Mouse (Mus musculus): ENCODE measurements at regions not wholly inside any gene's neighbourhood (a gene's known extent, or its start where the extent isn't known, plus 50 kb on each side); places are given as distances from the start of the nearest gene placed in this dataset.

DNA sequence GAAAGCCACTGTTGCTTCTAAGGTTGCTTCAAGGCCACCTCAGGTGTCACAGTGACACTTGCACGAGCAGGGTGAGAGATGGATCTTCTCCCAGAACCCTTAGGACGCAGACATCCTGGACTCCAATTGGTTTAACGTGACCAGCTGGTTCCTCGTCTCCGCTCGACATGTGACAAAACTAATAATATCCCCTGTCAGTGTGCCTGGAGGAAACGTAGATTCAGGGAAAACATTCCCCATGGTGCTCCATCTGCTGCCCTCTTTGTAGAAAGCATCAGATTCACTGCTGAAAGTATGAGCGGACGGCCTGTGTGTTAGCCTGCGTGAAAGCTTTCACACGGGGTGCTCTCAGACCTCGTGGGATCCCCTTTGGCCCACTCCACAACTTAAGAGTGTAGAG is 390.0 kb upstream of the Slc35b3 start:
- Histone ChIP-seq H3K27ac (ENCODE audit: insufficient read depth, low read length) (no peak overlapping the region), H3K9ac (ENCODE audit: low read depth, poor library complexity, severe bottlenecking) (no peak overlapping the region), H3K36me3 (ENCODE audit: control insufficient read depth, insufficient read depth, low read length, poor library complexity, severe bottlenecking) (no peaks in the 10 kb centered on the region), H3K27me3 (ENCODE audit: control insufficient read depth, insufficient read depth, low read length, poor library complexity, severe bottlenecking) (no peaks in the 10 kb centered on the region), H3K9me3 (replicated peaks; ENCODE audit: control insufficient read depth, insufficient read depth, low read length, poor library complexity, severe bottlenecking) (no peaks in the 10 kb centered on the region), H3K4me1 (ENCODE audit: control insufficient read depth, insufficient read depth, low read length) (no peaks in the 10 kb centered on the region), H3K4me3 (ENCODE audit: low read depth, low read length) (no peak overlapping the region)
- TF ChIP-seq EP300 (IDR thresholded peaks at IDR 0.05; ENCODE audit: insufficient read depth, low read depth, low read length): no peak
- TF ChIP-seq POLR2A (IDR thresholded peaks at IDR 0.05; ENCODE audit: insufficient read depth, low read length): no peak
- TF ChIP-seq CTCF (IDR thresholded peaks at IDR 0.05; ENCODE audit: low read depth, low read length): no peak

DNA sequence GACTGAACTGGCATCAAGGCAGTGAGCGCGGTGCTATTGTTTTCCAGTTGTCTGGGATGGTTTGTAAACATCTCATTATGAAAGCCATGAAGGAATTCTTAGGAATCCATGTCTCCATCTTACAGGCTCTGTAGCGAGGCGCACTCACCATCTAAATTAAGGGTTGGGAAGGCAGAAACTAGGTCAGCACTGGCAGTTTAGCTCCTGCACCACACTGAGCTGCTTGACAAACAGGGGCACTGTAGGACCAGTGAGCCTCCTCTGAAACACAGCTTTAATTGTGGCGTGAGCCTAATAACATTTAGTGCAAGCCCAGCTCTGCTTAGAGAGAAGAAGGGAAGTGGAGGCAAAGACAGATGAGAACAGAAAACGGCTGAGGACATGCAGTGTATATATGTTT is 387.1 kb upstream of the Slc35b3 start:
- no peaks in the 10 kb centered on the region for H3K36me3 ChIP-seq (ENCODE audit: control insufficient read depth, insufficient read depth, low read length, poor library complexity, severe bottlenecking)
- H3K9me3 ChIP-seq (replicated peaks; ENCODE audit: control insufficient read depth, insufficient read depth, low read length, poor library complexity, severe bottlenecking): no peaks in the 10 kb centered on the region
- H3K4me1 ChIP-seq (ENCODE audit: control insufficient read depth, insufficient read depth, low read length): no peaks in the 10 kb centered on the region

DNA sequence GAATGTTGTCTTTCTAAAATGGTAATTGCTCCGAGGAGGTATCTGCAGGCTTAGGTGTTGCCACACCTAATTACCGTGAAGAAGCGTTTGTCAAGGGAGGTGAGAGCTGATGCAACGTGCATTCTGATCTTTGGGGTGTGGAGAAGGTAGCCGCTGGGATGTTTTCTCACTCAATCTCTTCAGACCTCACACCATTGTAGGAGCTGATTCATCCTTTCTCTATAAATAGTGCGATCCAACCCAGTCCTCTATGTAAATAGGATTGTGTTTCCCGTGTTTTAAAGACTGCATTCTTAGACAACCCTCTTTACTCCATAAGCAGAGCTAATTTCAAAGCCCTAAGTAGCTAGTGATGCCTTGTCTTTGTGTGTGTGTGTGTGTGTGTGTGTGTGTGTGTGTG is 374.2 kb upstream of the Slc35b3 start:
- H3K36me3 ChIP-seq (ENCODE audit: control insufficient read depth, insufficient read depth, low read length, poor library complexity, severe bottlenecking): no peaks in the 10 kb centered on the region
- TF ChIP-seq CTCF (IDR thresholded peaks at IDR 0.05; ENCODE audit: low read depth, low read length) (no peak), EP300 (IDR thresholded peaks at IDR 0.05; ENCODE audit: insufficient read depth, low read depth, low read length) (no peak), POLR2A (IDR thresholded peaks at IDR 0.05; ENCODE audit: insufficient read depth, low read length) (no peak)
- no peak overlapping the region for H3K4me3 ChIP-seq (ENCODE audit: low read depth, low read length)
- no peaks in the 10 kb centered on the region for H3K4me1 ChIP-seq (ENCODE audit: control insufficient read depth, insufficient read depth, low read length)
- no peaks in the 10 kb centered on the region for H3K9me3 ChIP-seq (replicated peaks; ENCODE audit: control insufficient read depth, insufficient read depth, low read length, poor library complexity, severe bottlenecking)
- H3K27ac ChIP-seq (ENCODE audit: insufficient read depth, low read length): no peak overlapping the region
- no peaks in the 10 kb centered on the region for H3K27me3 ChIP-seq (ENCODE audit: control insufficient read depth, insufficient read depth, low read length, poor library complexity, severe bottlenecking)
- H3K9ac ChIP-seq (ENCODE audit: low read depth, poor library complexity, severe bottlenecking): no peak overlapping the region

More for the DNA sequence above, 387.1 kb upstream of the Slc35b3 start:
- TF ChIP-seq CTCF (IDR thresholded peaks at IDR 0.05; ENCODE audit: low read depth, low read length) (no peak), POLR2A (IDR thresholded peaks at IDR 0.05; ENCODE audit: insufficient read depth, low read length) (no peak), EP300 (IDR thresholded peaks at IDR 0.05; ENCODE audit: insufficient read depth, low read depth, low read length) (no peak)
- no peak overlapping the region for H3K9ac ChIP-seq (ENCODE audit: low read depth, poor library complexity, severe bottlenecking)
- no peak overlapping the region for H3K4me3 ChIP-seq (ENCODE audit: low read depth, low read length)
- H3K27ac ChIP-seq (ENCODE audit: insufficient read depth, low read length): no peak overlapping the region
- H3K27me3 ChIP-seq (ENCODE audit: control insufficient read depth, insufficient read depth, low read length, poor library complexity, severe bottlenecking): no peaks in the 10 kb centered on the region

DNA sequence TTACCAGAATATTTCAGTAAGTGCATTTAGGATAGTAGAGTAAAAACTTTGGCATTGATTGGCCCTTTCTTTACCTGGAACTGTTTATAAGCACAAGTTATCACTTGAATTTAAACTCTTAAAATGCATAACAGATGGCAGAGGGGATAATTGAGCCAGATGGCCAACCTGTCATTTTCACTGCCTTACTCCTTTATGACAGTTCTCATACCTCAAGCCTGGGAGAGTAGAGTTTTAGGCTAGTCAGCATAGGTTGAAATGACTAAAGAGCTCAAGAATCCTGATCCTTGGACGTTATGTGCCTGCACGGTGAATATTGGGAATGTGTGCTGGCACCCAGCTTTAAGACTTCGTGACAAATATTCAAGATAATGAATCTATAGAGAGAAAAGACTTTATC is 369.1 kb upstream of the Slc35b3 start:
- no peaks in the 10 kb centered on the region for H3K36me3 ChIP-seq (ENCODE audit: control insufficient read depth, insufficient read depth, low read length, poor library complexity, severe bottlenecking)
- H3K27ac ChIP-seq (ENCODE audit: insufficient read depth, low read length): no peak overlapping the region
- H3K9ac ChIP-seq (ENCODE audit: low read depth, poor library complexity, severe bottlenecking): no peak overlapping the region
- H3K4me3 ChIP-seq (ENCODE audit: low read depth, low read length): no peak overlapping the region
- TF ChIP-seq CTCF (IDR thresholded peaks at IDR 0.05; ENCODE audit: low read depth, low read length) (no peak), POLR2A (IDR thresholded peaks at IDR 0.05; ENCODE audit: insufficient read depth, low read length) (no peak), EP300 (IDR thresholded peaks at IDR 0.05; ENCODE audit: insufficient read depth, low read depth, low read length) (no peak)
- H3K27me3 ChIP-seq (ENCODE audit: control insufficient read depth, insufficient read depth, low read length, poor library complexity, severe bottlenecking): no peaks in the 10 kb centered on the region
- no peaks in the 10 kb centered on the region for H3K9me3 ChIP-seq (replicated peaks; ENCODE audit: control insufficient read depth, insufficient read depth, low read length, poor library complexity, severe bottlenecking)
- H3K4me1 ChIP-seq (ENCODE audit: control insufficient read depth, insufficient read depth, low read length): no peaks in the 10 kb centered on the region

DNA sequence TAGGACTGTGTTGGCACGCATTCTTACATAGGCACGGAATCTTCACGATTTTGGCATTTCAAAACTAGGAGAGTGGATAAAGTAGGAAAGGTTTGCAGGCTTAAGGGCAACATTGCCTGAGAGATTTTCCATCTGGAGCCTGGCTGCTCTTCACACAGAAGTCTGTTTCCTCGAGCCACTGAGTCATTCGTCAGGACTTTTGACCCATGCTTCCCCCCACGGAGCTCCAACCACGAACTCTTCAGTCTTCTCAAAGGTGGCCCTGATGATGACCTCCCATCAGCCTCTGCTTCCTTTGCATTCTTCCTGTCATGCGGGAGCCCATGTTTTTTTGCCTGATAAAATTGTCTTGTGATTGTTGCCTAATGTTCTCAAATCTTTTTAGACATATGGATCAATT is 365.5 kb upstream of the Slc35b3 start:
- H3K4me3 ChIP-seq (ENCODE audit: low read depth, low read length): no peak overlapping the region
- H3K9ac ChIP-seq (ENCODE audit: low read depth, poor library complexity, severe bottlenecking): no peak overlapping the region
- no peaks in the 10 kb centered on the region for H3K4me1 ChIP-seq (ENCODE audit: control insufficient read depth, insufficient read depth, low read length)
- H3K36me3 ChIP-seq (ENCODE audit: control insufficient read depth, insufficient read depth, low read length, poor library complexity, severe bottlenecking): no peaks in the 10 kb centered on the region
- H3K27me3 ChIP-seq (ENCODE audit: control insufficient read depth, insufficient read depth, low read length, poor library complexity, severe bottlenecking): no peaks in the 10 kb centered on the region
- TF ChIP-seq POLR2A (IDR thresholded peaks at IDR 0.05; ENCODE audit: insufficient read depth, low read length) (no peak), EP300 (IDR thresholded peaks at IDR 0.05; ENCODE audit: insufficient read depth, low read depth, low read length) (no peak), CTCF (IDR thresholded peaks at IDR 0.05; ENCODE audit: low read depth, low read length) (no peak)
- no peak overlapping the region for H3K27ac ChIP-seq (ENCODE audit: insufficient read depth, low read length)
- no peaks in the 10 kb centered on the region for H3K9me3 ChIP-seq (replicated peaks; ENCODE audit: control insufficient read depth, insufficient read depth, low read length, poor library complexity, severe bottlenecking)

DNA sequence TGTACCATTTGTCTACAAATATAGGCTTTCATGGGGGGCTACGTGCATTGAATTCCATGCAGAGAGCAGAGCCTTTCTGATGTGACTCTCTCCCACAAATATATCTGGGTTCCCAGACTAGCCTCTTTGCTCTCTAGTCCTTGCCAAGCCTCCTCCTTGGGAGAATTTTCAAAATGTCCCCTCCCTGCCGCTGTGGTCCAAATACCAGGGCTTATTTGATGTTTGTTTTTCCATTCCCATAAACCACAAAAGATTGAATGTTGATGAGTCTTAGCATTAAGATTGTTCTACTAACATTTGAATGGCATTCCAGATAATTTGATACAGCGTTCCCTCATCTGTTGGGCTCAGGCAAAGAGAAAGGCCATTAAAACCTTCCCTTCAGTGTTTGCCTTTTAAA is 360.4 kb upstream of the Slc35b3 start:
- H3K4me3 ChIP-seq (ENCODE audit: low read depth, low read length): no peak overlapping the region
- H3K27ac ChIP-seq (ENCODE audit: insufficient read depth, low read length): no peak overlapping the region
- no peaks in the 10 kb centered on the region for H3K4me1 ChIP-seq (ENCODE audit: control insufficient read depth, insufficient read depth, low read length)
- no peak overlapping the region for H3K9ac ChIP-seq (ENCODE audit: low read depth, poor library complexity, severe bottlenecking)
- no peaks in the 10 kb centered on the region; the same call in 1 of the 2 replicates for H3K27me3 ChIP-seq (ENCODE audit: control insufficient read depth, insufficient read depth, low read length, poor library complexity, severe bottlenecking)
- TF ChIP-seq CTCF (IDR thresholded peaks at IDR 0.05; ENCODE audit: low read depth, low read length) (no peak), EP300 (IDR thresholded peaks at IDR 0.05; ENCODE audit: insufficient read depth, low read depth, low read length) (no peak), POLR2A (IDR thresholded peaks at IDR 0.05; ENCODE audit: insufficient read depth, low read length) (no peak)
- H3K36me3 ChIP-seq (ENCODE audit: control insufficient read depth, insufficient read depth, low read length, poor library complexity, severe bottlenecking): no peaks in the 10 kb centered on the region
- no peaks in the 10 kb centered on the region for H3K9me3 ChIP-seq (replicated peaks; ENCODE audit: control insufficient read depth, insufficient read depth, low read length, poor library complexity, severe bottlenecking)
